In genomic region chr10:9569277-9569676, GRCm38 (mm10) we compare ENCODE assay signal across 25 mouse cellular contexts.
A peak's percentile ranks its signal among the peaks of the same experiment; 100 is the strongest.
DNase-seq lines count a peak whose midpoint lies in the region; ATAC-seq and TF ChIP-seq lines count a peak whose summit lies in the region.
"Had no signal": no experiment of that assay in that cellular context is flagged by ENCODE, and none has a peak within 500 bp of the region (broad histone marks: within the 10 kb centered on the region; RNA-seq: fewer than 3 reads in every experiment).

No protein-coding gene starts in this region.

- TF ChIP-seq CTCF in brain, embryonic 14.5 days (IDR thresholded peaks at IDR 0.05; ENCODE audit: borderline replicate concordance, extremely low read depth, insufficient read depth, insufficient read length) = no peak
- no peak for TF ChIP-seq CTCF in forebrain, postnatal 0 days (IDR thresholded peaks at IDR 0.05; ENCODE audit: low read depth)
- no peak for TF ChIP-seq CTCF in liver, postnatal 0 days (IDR thresholded peaks at IDR 0.05; ENCODE audit: low read depth)

- no peaks in the 10 kb centered on the region for H3K27me3 ChIP-seq in forebrain, embryonic 11.5 days (ENCODE audit: control insufficient read depth, insufficient read depth, low read length)
- H3K27me3 ChIP-seq in forebrain, embryonic 10.5 days (ENCODE audit: poor library complexity, severe bottlenecking) = no peaks in the 10 kb centered on the region
- H3K27me3 ChIP-seq in forebrain, postnatal 0 days (ENCODE audit: insufficient read depth, low read length) = no peaks in the 10 kb centered on the region
- no peaks in the 10 kb centered on the region for H3K27me3 ChIP-seq in midbrain, embryonic 16.5 days (ENCODE audit: control insufficient read depth, insufficient read depth, low read depth, low read length)
- H3K27me3 ChIP-seq in liver, postnatal 0 days (ENCODE audit: insufficient read depth, low read length) = no peaks in the 10 kb centered on the region
- H3K27me3 ChIP-seq: embryonic facial prominence, embryonic 15.5 days; heart, embryonic 13.5 days; kidney, embryonic 15.5 days; limb, embryonic 15.5 days; lung, embryonic 15.5 days; megakaryocyte, embryonic 14.5 days had no signal

- no peak for DNase-seq in forebrain, embryonic 11.5 days (ENCODE audit: low spot score)
- no peak for DNase-seq in forebrain, embryonic 10.5 days (ENCODE audit: extremely low spot score, low spot score)
- DNase-seq in brain, embryonic 14.5 days (ENCODE audit: low read depth) = peak; percentile 83
- DNase-seq in forebrain, postnatal 0 days = no peak
- no peak for DNase-seq in Muller cell, postnatal 12 days (ENCODE audit: inconsistent ontology term)
- DNase-seq in liver, postnatal 0 days = no peak
- DNase-seq in spleen, adult 18-20 months = no peak
- DNase-seq: adrenal gland, postnatal 36 days; cerebellum, adult 11 months; cerebellum, adult 9-11 months; gastrocnemius, postnatal 36 days; heart, adult 2 months; heart, postnatal 14 days; kidney, adult 11 months; left cerebral cortex, postnatal 4 days; lung, postnatal 36 days; right cerebral cortex, postnatal 25 days had no signal

- H3K4me2 ChIP-seq in forebrain, embryonic 11.5 days (ENCODE audit: low read depth, low read length, severe bottlenecking) = no peak overlapping the region
- no peak overlapping the region for H3K4me2 ChIP-seq in forebrain, postnatal 0 days (ENCODE audit: low read depth)
- H3K4me2 ChIP-seq in midbrain, embryonic 16.5 days (ENCODE audit: low read length) = peak overlapping the region; percentile 31
- no peak overlapping the region for H3K4me2 ChIP-seq in liver, postnatal 0 days (ENCODE audit: low read depth, low read length)
- H3K4me2 ChIP-seq: embryonic facial prominence, embryonic 15.5 days; heart, embryonic 13.5 days; kidney, embryonic 15.5 days; limb, embryonic 15.5 days; lung, embryonic 15.5 days had no signal

- H3K27ac ChIP-seq in forebrain, embryonic 11.5 days (ENCODE audit: low read depth, low read length) = no peak overlapping the region
- H3K27ac ChIP-seq in forebrain, embryonic 10.5 days = no peak overlapping the region
- H3K27ac ChIP-seq in forebrain, postnatal 0 days (ENCODE audit: low read depth, low read length) = no peak overlapping the region
- peak overlapping the region; percentile 55 for H3K27ac ChIP-seq in midbrain, embryonic 16.5 days (ENCODE audit: low read length)
- H3K27ac ChIP-seq in liver, postnatal 0 days (ENCODE audit: low read depth) = no peak overlapping the region
- H3K27ac ChIP-seq: embryonic facial prominence, embryonic 15.5 days; heart, adult 2 months; heart, embryonic 13.5 days; kidney, embryonic 15.5 days; limb, embryonic 15.5 days; liver, embryonic 14.5 days; lung, embryonic 15.5 days had no signal

- H3K9ac ChIP-seq in forebrain, embryonic 11.5 days (ENCODE audit: low read length) = no peak overlapping the region
- no peak overlapping the region for H3K9ac ChIP-seq in forebrain, postnatal 0 days
- H3K9ac ChIP-seq in midbrain, embryonic 16.5 days (ENCODE audit: low read depth, low read length) = peak overlapping the region; percentile 30; the same call in 1 of the 2 replicates
- H3K9ac ChIP-seq in liver, postnatal 0 days (replicated peaks) = no peak overlapping the region
- H3K9ac ChIP-seq: embryonic facial prominence, embryonic 15.5 days; heart, embryonic 13.5 days; kidney, embryonic 15.5 days; limb, embryonic 15.5 days; liver, embryonic 14.5 days; lung, embryonic 15.5 days had no signal

- no peaks in the 10 kb centered on the region for H3K36me3 ChIP-seq in forebrain, embryonic 11.5 days (ENCODE audit: control insufficient read depth, insufficient read depth, low read length)
- H3K36me3 ChIP-seq in forebrain, embryonic 10.5 days (replicated peaks) = no peaks in the 10 kb centered on the region
- no peaks in the 10 kb centered on the region for H3K36me3 ChIP-seq in forebrain, postnatal 0 days (ENCODE audit: insufficient read depth)
- no peaks in the 10 kb centered on the region for H3K36me3 ChIP-seq in midbrain, embryonic 16.5 days (ENCODE audit: control insufficient read depth, insufficient read depth, low read length)
- no peaks in the 10 kb centered on the region for H3K36me3 ChIP-seq in liver, postnatal 0 days (replicated peaks; ENCODE audit: insufficient read depth, low read length)
- H3K36me3 ChIP-seq: embryonic facial prominence, embryonic 15.5 days; heart, embryonic 13.5 days; kidney, embryonic 15.5 days; limb, embryonic 15.5 days; lung, embryonic 15.5 days had no signal

- no peaks in the 10 kb centered on the region for H3K9me3 ChIP-seq in forebrain, embryonic 11.5 days (ENCODE audit: control insufficient read depth, low read length)
- peaks cover 4% of the 10 kb centered on the region; the same call in 1 of the 2 replicates for H3K9me3 ChIP-seq in forebrain, embryonic 10.5 days
- no peaks in the 10 kb centered on the region for H3K9me3 ChIP-seq in forebrain, postnatal 0 days (ENCODE audit: low read length)
- no peaks in the 10 kb centered on the region for H3K9me3 ChIP-seq in midbrain, embryonic 16.5 days (replicated peaks; ENCODE audit: control insufficient read depth, low read length, poor library complexity, severe bottlenecking)
- no peaks in the 10 kb centered on the region for H3K9me3 ChIP-seq in liver, postnatal 0 days (ENCODE audit: low read length)
- H3K9me3 ChIP-seq: embryonic facial prominence, embryonic 15.5 days; kidney, embryonic 15.5 days; limb, embryonic 15.5 days; lung, embryonic 15.5 days had no signal

- TF ChIP-seq POLR2A in brain, embryonic 14.5 days (IDR thresholded peaks at IDR 0.05; ENCODE audit: borderline replicate concordance, extremely low read depth, insufficient read depth, insufficient read length, poor library complexity, severe bottlenecking) = no peak

- no peak for TF ChIP-seq EP300 in liver, postnatal 0 days (IDR thresholded peaks at IDR 0.05; ENCODE audit: low read depth)

- no peak overlapping the region for H3K4me3 ChIP-seq in forebrain, embryonic 11.5 days (ENCODE audit: low read depth, low read length)
- no peak overlapping the region for H3K4me3 ChIP-seq in forebrain, embryonic 10.5 days
- H3K4me3 ChIP-seq in forebrain, postnatal 0 days (ENCODE audit: low read depth, low read length) = no peak overlapping the region
- no peak overlapping the region for H3K4me3 ChIP-seq in midbrain, embryonic 16.5 days (ENCODE audit: low read depth, low read length)
- H3K4me3 ChIP-seq in liver, postnatal 0 days (ENCODE audit: low read depth, low read length) = no peak overlapping the region
- H3K4me3 ChIP-seq: embryonic facial prominence, embryonic 15.5 days; heart, adult 2 months; heart, embryonic 13.5 days; kidney, embryonic 15.5 days; limb, embryonic 15.5 days; lung, embryonic 15.5 days; megakaryocyte, embryonic 14.5 days had no signal

- no peaks in the 10 kb centered on the region for H3K4me1 ChIP-seq in forebrain, embryonic 11.5 days (replicated peaks; ENCODE audit: control insufficient read depth, insufficient read depth, low read length)
- peaks cover 16% of the 10 kb centered on the region for H3K4me1 ChIP-seq in forebrain, embryonic 10.5 days
- peaks cover 8% of the 10 kb centered on the region for H3K4me1 ChIP-seq in forebrain, postnatal 0 days (ENCODE audit: insufficient read depth)
- H3K4me1 ChIP-seq in midbrain, embryonic 16.5 days (ENCODE audit: control insufficient read depth, insufficient read depth, low read length) = peaks cover 11% of the 10 kb centered on the region
- H3K4me1 ChIP-seq in liver, postnatal 0 days (ENCODE audit: insufficient read depth) = no peaks in the 10 kb centered on the region
- H3K4me1 ChIP-seq: embryonic facial prominence, embryonic 15.5 days; heart, embryonic 13.5 days; kidney, embryonic 15.5 days; lung, embryonic 15.5 days; megakaryocyte, embryonic 14.5 days had no signal

- WGBS in forebrain, embryonic 11.5 days = 49% methylated on average over 4 of the region's 4 CpGs
- WGBS in forebrain, embryonic 10.5 days = 77% methylated on average over 4 of the region's 4 CpGs
- 7% methylated on average over 4 of the region's 4 CpGs for WGBS in forebrain, postnatal 0 days
- WGBS in midbrain, embryonic 16.5 days = 19% methylated on average over 4 of the region's 4 CpGs
- WGBS in liver, postnatal 0 days (ENCODE audit: insufficient replicate concordance) = 66% methylated on average over 4 of the region's 4 CpGs

- 0 out of 2 replicates have a peak, but pooled peaks have one; percentile 64 for ATAC-seq in forebrain, embryonic 11.5 days (replicated peaks; ENCODE audit: low FRiP score)
- peak; percentile 51; the same call in 1 of the 2 replicates for ATAC-seq in forebrain, postnatal 0 days
- ATAC-seq in midbrain, embryonic 16.5 days = peak; percentile 78
- no peak for ATAC-seq in liver, postnatal 0 days
